Mouse (Mus musculus): ENCODE measurements around the gene Prdx2. TPM values are rescaled to one million over a fixed set of nuclear protein-coding genes. Genes with fewer than 3 reads are reported as not detected.

Prdx2 gene
- polyA plus RNA-seq, 1 experiment, result 432 TPM

DNA sequence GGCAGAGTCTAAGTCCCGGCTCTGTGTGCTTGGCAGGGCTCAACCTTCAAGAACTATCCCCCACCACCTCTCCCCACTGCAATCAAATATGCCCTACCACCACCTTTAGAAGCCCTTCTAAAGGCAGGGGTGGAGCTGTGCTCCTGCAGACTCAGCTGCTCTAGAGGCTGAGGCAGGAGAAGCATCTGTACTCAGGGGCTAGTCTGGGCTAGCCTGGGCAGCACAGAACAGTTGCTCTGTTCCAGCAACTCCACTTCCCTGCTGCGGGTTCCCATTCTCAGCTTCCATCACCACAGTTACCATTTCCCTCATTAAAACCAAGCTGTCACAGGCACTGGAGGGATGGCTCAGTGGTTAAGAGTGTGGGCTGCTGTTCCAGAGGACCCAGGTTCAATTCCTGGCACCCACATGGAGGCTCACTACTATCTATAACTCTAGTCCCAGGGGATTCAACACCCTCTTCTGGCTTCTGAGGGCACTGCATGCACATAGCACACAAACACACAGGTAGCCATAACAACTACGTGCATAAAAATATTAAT, 52.2 kb downstream of the Prdx2 start:
- Histone ChIP-seq H3K36me3 (ENCODE audit: control insufficient read depth, insufficient read depth) (peaks cover 3% of the 10 kb centered on the region), H3K27me3 (ENCODE audit: control insufficient read depth, insufficient read depth, insufficient read length) (no peaks in the 10 kb centered on the region), H3K4me2 (ENCODE audit: low read depth) (no peak overlapping the region), H3ac (ENCODE audit: control insufficient read depth, insufficient read length) (no peak overlapping the region), H3K79me2 (ENCODE audit: control insufficient read depth, insufficient read depth) (peaks cover 22% of the 10 kb centered on the region), H3K4me3 (no peak overlapping the region)
- TF ChIP-seq TCF3 (IDR thresholded peaks at IDR 0.05; ENCODE audit: insufficient read length, low read depth) (no peak), TCF12 (IDR thresholded peaks at IDR 0.05; ENCODE audit: insufficient read depth, poor library complexity, severe bottlenecking) (no peak), MYOG (IDR thresholded peaks at IDR 0.05; ENCODE audit: control insufficient read depth in 1 of 3, insufficient read depth in 1 of 3, insufficient read length in 2 of 3, low read depth in 2 of 3) (no peak), MYOD1 (IDR thresholded peaks at IDR 0.05; ENCODE audit: control insufficient read depth in 1 of 3, insufficient read length in 2 of 3, low read depth in 2 of 3) (no peak)

- H3K27me3 ChIP-seq (ENCODE audit: control insufficient read depth, insufficient read depth, insufficient read length), result no peaks in the 10 kb centered on the region
- H3K79me2 ChIP-seq (ENCODE audit: control insufficient read depth, insufficient read depth), result peaks cover 44% of the 10 kb centered on the region
- peak overlapping the region; percentile 99 for H3K4me2 ChIP-seq (ENCODE audit: low read depth)
- H3K4me3 ChIP-seq, result peak overlapping the region; percentile 99
- H3K36me3 ChIP-seq (ENCODE audit: control insufficient read depth, insufficient read depth), result peaks cover 3% of the 10 kb centered on the region
- H3ac ChIP-seq (ENCODE audit: control insufficient read depth, insufficient read length), result no peak overlapping the region
- TF ChIP-seq MYOG (IDR thresholded peaks at IDR 0.05; ENCODE audit: control insufficient read depth in 1 of 3, insufficient read depth in 1 of 3, insufficient read length in 2 of 3, low read depth in 2 of 3), result no peak
- no peak for TF ChIP-seq MYOD1 (IDR thresholded peaks at IDR 0.05; ENCODE audit: control insufficient read depth in 1 of 3, insufficient read length in 2 of 3, low read depth in 2 of 3)
These were observed 54.5 kb downstream of the Prdx2 start for GRCm38 (mm10) chr8:85023846-85024245.

Other genes with a start within 250 kb of the Prdx2 start
- gene G430095P16Rik, start 246.6 kb upstream of the Prdx2 start, polyA plus RNA-seq (2012; fragmentation: generic; extraction: Trizol), result 9.4 TPM
- 65.7 TPM for gene Nfix, start 169.2 kb upstream of the Prdx2 start, polyA plus RNA-seq (2012; fragmentation: generic; extraction: Trizol)
- 6.7 TPM for gene Dand5, start 146.8 kb upstream of the Prdx2 start, polyA plus RNA-seq (2012; fragmentation: generic; extraction: Trizol)
- 21.8 TPM for gene Gadd45gip1, start 138.1 kb upstream of the Prdx2 start, polyA plus RNA-seq (2012; fragmentation: generic; extraction: Trizol)
- 139 TPM for gene Rad23a, start 128.9 kb upstream of the Prdx2 start, polyA plus RNA-seq (2012; fragmentation: generic; extraction: Trizol)
- 385 TPM for gene Calr, start 122.7 kb upstream of the Prdx2 start, polyA plus RNA-seq (2012; fragmentation: generic; extraction: Trizol)
- 73.3 TPM for gene Farsa, start 112.6 kb upstream of the Prdx2 start, polyA plus RNA-seq (2012; fragmentation: generic; extraction: Trizol)
- gene Syce2, start 97.5 kb upstream of the Prdx2 start, polyA plus RNA-seq (2012; fragmentation: generic; extraction: Trizol), result 2.3 TPM
- gene Gcdh, start 75.7 kb upstream of the Prdx2 start, polyA plus RNA-seq (2012; fragmentation: generic; extraction: Trizol), result 20.9 TPM
- 0.10 TPM for gene Klf1, start 67.7 kb upstream of the Prdx2 start, polyA plus RNA-seq (2012; fragmentation: generic; extraction: Trizol)
- 9.2 TPM for gene Dnase2a, start 61.0 kb upstream of the Prdx2 start, polyA plus RNA-seq (2012; fragmentation: generic; extraction: Trizol)
- gene Mast1, start 32.2 kb upstream of the Prdx2 start, polyA plus RNA-seq (2012; fragmentation: generic; extraction: Trizol), result not detected
- not detected for gene Rtbdn, start 22.6 kb upstream of the Prdx2 start, polyA plus RNA-seq (2012; fragmentation: generic; extraction: Trizol)
- gene Gm49661, start 154 bp upstream of the Prdx2 start, polyA plus RNA-seq (2012; fragmentation: generic; extraction: Trizol), result not detected
- gene Rnaseh2a, start 180 bp downstream of the Prdx2 start, polyA plus RNA-seq (2012; fragmentation: generic; extraction: Trizol), result 74.1 TPM
- gene Junb, start 9.1 kb downstream of the Prdx2 start, polyA plus RNA-seq (2012; fragmentation: generic; extraction: Trizol), result 140 TPM
- gene Hook2, start 21.0 kb downstream of the Prdx2 start, polyA plus RNA-seq (2012; fragmentation: generic; extraction: Trizol), result 9.3 TPM
- gene Best2, start 44.9 kb downstream of the Prdx2 start, polyA plus RNA-seq (2012; fragmentation: generic; extraction: Trizol), result not detected
- 204 TPM for gene Asna1, start 55.7 kb downstream of the Prdx2 start, polyA plus RNA-seq (2012; fragmentation: generic; extraction: Trizol)
- gene Trir, start 57.2 kb downstream of the Prdx2 start, polyA plus RNA-seq (2012; fragmentation: generic; extraction: Trizol), result 198 TPM
- 46.3 TPM for gene Tnpo2, start 67.3 kb downstream of the Prdx2 start, polyA plus RNA-seq (2012; fragmentation: generic; extraction: Trizol)
- gene Fbxw9, start 90.5 kb downstream of the Prdx2 start, polyA plus RNA-seq (2012; fragmentation: generic; extraction: Trizol), result 26.8 TPM
- gene Gm5741, start 98.4 kb downstream of the Prdx2 start, polyA plus RNA-seq (2012; fragmentation: generic; extraction: Trizol), result 0.31 TPM
- 86.7 TPM for gene Dhps, start 102.2 kb downstream of the Prdx2 start, polyA plus RNA-seq (2012; fragmentation: generic; extraction: Trizol)
- 166 TPM for gene Wdr83os, start 111.2 kb downstream of the Prdx2 start, polyA plus RNA-seq (2012; fragmentation: generic; extraction: Trizol)
- 26.8 TPM for gene Wdr83, start 111.7 kb downstream of the Prdx2 start, polyA plus RNA-seq (2012; fragmentation: generic; extraction: Trizol)
- 7.6 TPM for gene Man2b1, start 113.7 kb downstream of the Prdx2 start, polyA plus RNA-seq (2012; fragmentation: generic; extraction: Trizol)
- not detected for gene Zfp791, start 153.5 kb downstream of the Prdx2 start, polyA plus RNA-seq (2012; fragmentation: generic; extraction: Trizol)
- gene Cks1brt, start 182.3 kb downstream of the Prdx2 start, polyA plus RNA-seq (2012; fragmentation: generic; extraction: Trizol), result not detected